Mouse (Mus musculus): ENCODE data around the gene Tpra1. TPM values are rescaled to one million over a fixed set of nuclear protein-coding genes. Genes with fewer than 3 reads are reported as not detected.

Gene Tpra1
- polyA plus RNA-seq, 1 experiment from 2014 or later, result 65.1 TPM

- Histone ChIP-seq H3K27ac (ENCODE audit: low read length) (no peak overlapping the region), H3K4me2 (ENCODE audit: low read depth, low read length) (no peak overlapping the region), H3K36me3 (ENCODE audit: control insufficient read depth, insufficient read depth, low read length) (no peaks in the 10 kb centered on the region), H3K4me1 (ENCODE audit: control insufficient read depth, insufficient read depth, low read length) (no peaks in the 10 kb centered on the region), H3K9ac (ENCODE audit: low read length) (no peak overlapping the region), H3K27me3 (ENCODE audit: control insufficient read depth, insufficient read depth, low read length) (no peaks in the 10 kb centered on the region), H3K9me3 (replicated peaks; ENCODE audit: control insufficient read depth, low read length) (no peaks in the 10 kb centered on the region), H3K4me3 (replicated peaks; ENCODE audit: low read length) (no peak overlapping the region)
- no peak for ATAC-seq (ENCODE audit: insufficient read depth, low FRiP score)
- WGBS, result 86% methylated on average over 2 of the region's 2 CpGs
Measured at GRCm38 (mm10) chr6:88956725-88957124, 54.7 kb downstream of the Tpra1 start.

DNA sequence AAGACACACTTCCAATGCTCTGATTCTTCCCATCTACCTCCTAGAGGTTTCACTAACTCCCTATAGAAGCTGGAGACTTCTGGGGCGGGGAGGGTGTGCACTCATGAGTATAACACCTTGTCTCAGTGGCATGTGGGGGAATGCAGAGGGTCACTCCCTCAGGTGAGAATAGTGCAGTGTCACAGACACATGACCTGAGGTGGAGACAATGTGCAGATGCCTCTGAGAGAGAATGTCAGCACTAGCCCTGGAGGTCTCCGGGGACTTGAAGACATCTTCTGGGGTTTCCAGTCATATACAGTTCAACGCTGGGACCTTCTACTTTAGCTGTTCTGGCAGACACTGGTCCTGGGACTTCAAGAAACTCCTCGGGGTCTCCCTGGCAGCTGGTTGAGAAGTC, 55.3 kb downstream of the Tpra1 start:
- ATAC-seq (ENCODE audit: insufficient read depth, low FRiP score), result no peak
- no peaks in the 10 kb centered on the region for H3K4me1 ChIP-seq (ENCODE audit: control insufficient read depth, insufficient read depth, low read length)
- no peaks in the 10 kb centered on the region for H3K9me3 ChIP-seq (replicated peaks; ENCODE audit: control insufficient read depth, low read length)
- H3K27ac ChIP-seq (ENCODE audit: low read length), result no peak overlapping the region
- H3K36me3 ChIP-seq (ENCODE audit: control insufficient read depth, insufficient read depth, low read length), result no peaks in the 10 kb centered on the region
- H3K27me3 ChIP-seq (ENCODE audit: control insufficient read depth, insufficient read depth, low read length), result no peaks in the 10 kb centered on the region
- H3K4me2 ChIP-seq (ENCODE audit: low read depth, low read length), result no peak overlapping the region
- H3K4me3 ChIP-seq (replicated peaks; ENCODE audit: low read length), result no peak overlapping the region
- WGBS, result 87% methylated on average over 4 of the region's 4 CpGs
- H3K9ac ChIP-seq (ENCODE audit: low read length), result no peak overlapping the region

DNA sequence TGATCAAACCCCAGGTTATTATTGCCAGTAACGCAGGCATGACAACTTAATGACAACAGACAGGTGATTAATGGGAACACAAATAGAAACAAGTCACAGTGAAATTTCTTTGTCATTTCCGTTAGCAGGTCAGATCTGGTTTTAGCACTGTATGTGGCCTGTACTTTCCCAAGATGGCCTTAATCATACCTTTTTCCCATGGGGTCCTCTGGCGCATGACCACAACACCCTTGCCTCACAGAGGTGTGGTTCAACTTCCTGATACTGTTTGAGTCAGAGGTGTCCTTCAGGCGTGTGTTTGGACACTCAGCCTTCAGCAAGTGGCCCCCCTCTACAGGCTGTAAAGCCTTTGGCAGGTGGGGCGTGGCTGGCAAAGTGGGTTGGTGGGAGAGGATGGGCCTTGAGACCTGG, 55.8 kb downstream of the Tpra1 start:
- Histone ChIP-seq H3K27ac (ENCODE audit: low read length) (no peak overlapping the region), H3K36me3 (ENCODE audit: control insufficient read depth, insufficient read depth, low read length) (no peaks in the 10 kb centered on the region), H3K4me2 (ENCODE audit: low read depth, low read length) (no peak overlapping the region), H3K4me3 (replicated peaks; ENCODE audit: low read length) (no peak overlapping the region), H3K4me1 (ENCODE audit: control insufficient read depth, insufficient read depth, low read length) (no peaks in the 10 kb centered on the region), H3K9me3 (replicated peaks; ENCODE audit: control insufficient read depth, low read length) (no peaks in the 10 kb centered on the region), H3K9ac (ENCODE audit: low read length) (no peak overlapping the region), H3K27me3 (ENCODE audit: control insufficient read depth, insufficient read depth, low read length) (no peaks in the 10 kb centered on the region)
- WGBS, result 61% methylated on average over 5 of the region's 5 CpGs
- no peak for ATAC-seq (ENCODE audit: insufficient read depth, low FRiP score)

DNA sequence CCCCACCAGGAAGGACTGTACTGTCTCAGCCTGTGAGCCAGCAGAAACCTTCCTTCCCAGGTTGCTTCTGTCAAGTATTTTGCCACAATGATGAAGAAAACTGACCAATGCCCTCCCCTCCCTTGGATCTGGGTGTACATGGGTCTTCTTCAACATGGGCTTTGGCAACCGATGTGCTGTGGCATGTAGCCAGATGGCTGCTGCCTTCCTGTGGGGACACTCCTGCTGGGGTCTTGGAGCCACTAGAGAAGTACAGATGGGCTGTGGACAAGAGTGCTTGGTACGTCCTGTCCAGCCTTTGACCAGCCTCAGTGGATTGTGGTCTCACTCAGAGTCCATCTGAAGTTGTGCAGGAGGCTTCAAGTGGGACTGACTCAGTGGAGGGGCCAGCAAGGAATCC, 56.3 kb downstream of the Tpra1 start:
- ATAC-seq (ENCODE audit: insufficient read depth, low FRiP score), result no peak
- H3K4me2 ChIP-seq (ENCODE audit: low read depth, low read length), result no peak overlapping the region
- no peak overlapping the region for H3K27ac ChIP-seq (ENCODE audit: low read length)
- no peak overlapping the region for H3K9ac ChIP-seq (ENCODE audit: low read length)
- H3K27me3 ChIP-seq (ENCODE audit: control insufficient read depth, insufficient read depth, low read length), result no peaks in the 10 kb centered on the region
- WGBS, result 80% methylated on average over 2 of the region's 2 CpGs
- H3K36me3 ChIP-seq (ENCODE audit: control insufficient read depth, insufficient read depth, low read length), result no peaks in the 10 kb centered on the region
- H3K4me3 ChIP-seq (replicated peaks; ENCODE audit: low read length), result no peak overlapping the region
- no peaks in the 10 kb centered on the region for H3K9me3 ChIP-seq (replicated peaks; ENCODE audit: control insufficient read depth, low read length)
- no peaks in the 10 kb centered on the region for H3K4me1 ChIP-seq (ENCODE audit: control insufficient read depth, insufficient read depth, low read length)

GRCm38 (mm10) chr6:88959834-88960233, 57.8 kb downstream of the Tpra1 start:
- H3K9ac ChIP-seq (ENCODE audit: low read length), result no peak overlapping the region
- H3K4me1 ChIP-seq (ENCODE audit: control insufficient read depth, insufficient read depth, low read length), result no peaks in the 10 kb centered on the region
- H3K27me3 ChIP-seq (ENCODE audit: control insufficient read depth, insufficient read depth, low read length), result no peaks in the 10 kb centered on the region
- H3K9me3 ChIP-seq (replicated peaks; ENCODE audit: control insufficient read depth, low read length), result no peaks in the 10 kb centered on the region
- 16% methylated on average over 7 of the region's 7 CpGs for WGBS
- no peaks in the 10 kb centered on the region for H3K36me3 ChIP-seq (ENCODE audit: control insufficient read depth, insufficient read depth, low read length)
- no peak overlapping the region for H3K4me3 ChIP-seq (replicated peaks; ENCODE audit: low read length)
- H3K4me2 ChIP-seq (ENCODE audit: low read depth, low read length), result no peak overlapping the region
- ATAC-seq (ENCODE audit: insufficient read depth, low FRiP score), result peak; percentile 57; the same call in 1 of the 2 replicates
- no peak overlapping the region for H3K27ac ChIP-seq (ENCODE audit: low read length)

DNA sequence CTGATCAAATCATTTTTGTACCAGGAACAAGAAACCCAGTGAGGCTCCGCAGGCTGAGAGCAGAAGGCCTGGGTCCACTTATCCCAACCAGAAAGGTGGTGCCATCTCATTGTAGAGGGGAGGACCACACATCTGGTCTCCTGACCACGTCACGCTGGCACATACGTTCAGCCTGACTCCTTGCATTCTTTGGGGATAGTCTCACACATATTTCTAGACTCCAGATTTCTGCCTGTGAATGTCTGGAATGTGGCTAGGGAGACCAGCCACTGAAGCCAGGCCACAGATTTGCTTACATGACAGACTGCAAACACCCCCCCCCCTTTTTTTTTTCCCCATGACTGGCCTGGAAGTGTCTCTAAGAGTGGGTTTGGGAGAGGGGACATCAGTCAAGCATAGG, 58.9 kb downstream of the Tpra1 start:
- Histone ChIP-seq H3K27me3 (ENCODE audit: control insufficient read depth, insufficient read depth, low read length) (no peaks in the 10 kb centered on the region), H3K9me3 (replicated peaks; ENCODE audit: control insufficient read depth, low read length) (no peaks in the 10 kb centered on the region), H3K4me3 (replicated peaks; ENCODE audit: low read length) (no peak overlapping the region), H3K36me3 (ENCODE audit: control insufficient read depth, insufficient read depth, low read length) (no peaks in the 10 kb centered on the region), H3K4me2 (ENCODE audit: low read depth, low read length) (no peak overlapping the region), H3K27ac (ENCODE audit: low read length) (no peak overlapping the region), H3K9ac (ENCODE audit: low read length) (no peak overlapping the region), H3K4me1 (ENCODE audit: control insufficient read depth, insufficient read depth, low read length) (no peaks in the 10 kb centered on the region)
- no peak for ATAC-seq (ENCODE audit: insufficient read depth, low FRiP score)
- WGBS, result 60% methylated on average over 4 of the region's 4 CpGs

Other genes starting within 250 kb of the Tpra1 start
- 121 and 125 TPM in 2 replicates for gene Mgll, start 177.8 kb upstream of the Tpra1 start, polyA plus RNA-seq (2015; fragmentation: Nextera tagmentation; extraction: Ambion mirVana)
- gene Abtb1, start 60.3 kb upstream of the Tpra1 start, polyA plus RNA-seq (2015; fragmentation: Nextera tagmentation; extraction: Ambion mirVana), result 31.2 and 36.1 TPM in 2 replicates
- 34.4 and 38.4 TPM in 2 replicates for gene Podxl2, start 27.2 kb upstream of the Tpra1 start, polyA plus RNA-seq (2015; fragmentation: Nextera tagmentation; extraction: Ambion mirVana)
- 96.4 and 98.4 TPM in 2 replicates for gene Mcm2, start 3.5 kb upstream of the Tpra1 start, polyA plus RNA-seq (2015; fragmentation: Nextera tagmentation; extraction: Ambion mirVana)